Mouse (Mus musculus): Measurements from ENCODE around the gene Gm20458.

The Gm20458 gene

GRCm38 (mm10) chr2:164435216-164436090 lies 25.3 kb upstream of the Gm20458 start:
- no peak for DNase-seq

GRCm38 (mm10) chr2:164436215-164436913 lies 24.4 kb upstream of the Gm20458 start:
- no peak for DNase-seq

- DNase-seq: no peak
Observed at GRCm38 (mm10) chr2:164436961-164437360, 23.8 kb upstream of the Gm20458 start.

- DNase-seq: no peak
Observed at GRCm38 (mm10) chr2:164437710-164438109, 23.1 kb upstream of the Gm20458 start.

- DNase-seq: no peak
Observed at GRCm38 (mm10) chr2:164438257-164438656, 22.5 kb upstream of the Gm20458 start.

GRCm38 (mm10) chr2:164439001-164439421 lies 21.8 kb upstream of the Gm20458 start:
- DNase-seq: peak in 1 of 2 experiments; percentile 20

GRCm38 (mm10) chr2:164440314-164440713 lies 20.5 kb upstream of the Gm20458 start:
- DNase-seq: no peak

GRCm38 (mm10) chr2:164441155-164441554 lies 19.6 kb upstream of the Gm20458 start:
- DNase-seq: no peak

GRCm38 (mm10) chr2:164441731-164442130 lies 19.0 kb upstream of the Gm20458 start:
- DNase-seq: no peak

- DNase-seq: no peak
Observed at GRCm38 (mm10) chr2:164442315-164443050, 18.3 kb upstream of the Gm20458 start.

- peak; percentile 48 to 67 for DNase-seq
Observed at GRCm38 (mm10) chr2:164443051-164443437, 17.7 kb upstream of the Gm20458 start.

GRCm38 (mm10) chr2:164443460-164444000 lies 17.2 kb upstream of the Gm20458 start, which contains the start of gene Sdc4:
Sdc4 (minus strand) TSS chr2:164443887.
- DNase-seq: no peak

- DNase-seq: no peak
Observed at GRCm38 (mm10) chr2:164444701-164445100, 16.1 kb upstream of the Gm20458 start.

- DNase-seq: no peak
Observed at GRCm38 (mm10) chr2:164445399-164446085, 15.2 kb upstream of the Gm20458 start.

- no peak for DNase-seq
Observed at GRCm38 (mm10) chr2:164446086-164446469, 14.7 kb upstream of the Gm20458 start.

- no peak for DNase-seq
Observed at GRCm38 (mm10) chr2:164448140-164448539, 12.6 kb upstream of the Gm20458 start.

- no peak for DNase-seq
Observed at GRCm38 (mm10) chr2:164448921-164449320, 11.8 kb upstream of the Gm20458 start.

GRCm38 (mm10) chr2:164449341-164450042 lies 11.3 kb upstream of the Gm20458 start:
- no peak for DNase-seq

- DNase-seq: no peak
Observed at GRCm38 (mm10) chr2:164452000-164452676, 8.6 kb upstream of the Gm20458 start.

GRCm38 (mm10) chr2:164453047-164453757 lies 7.6 kb upstream of the Gm20458 start:
- no peak for DNase-seq

Data from cerebellum, postnatal 25 days (tissue).